Mouse (Mus musculus) cortical plate, adult 2 months (tissue): ENCODE results near the gene Nutf2-ps1. TPM values are rescaled to one million over a fixed set of nuclear protein-coding genes. Genes with fewer than 3 reads are reported as not detected.
"Not testable (repeated sequence)": the region's sequence is repeated elsewhere in the genome, so short reads cannot be mapped to it uniquely, and the experiment has no call there.

Experiments used
- H3K27ac ChIP-seq: fragments of 200-500 bp; 2 replicates; pipeline ENCODE4 v1.5.1; 2012; ENCODE audit warnings: low read length, control low read depth, inconsistent platforms; ENCODE audit not compliant: insufficient read depth
- H3K4me1 ChIP-seq: fragments of 200-500 bp; 2 replicates; pipeline ENCODE4 v1.6.1; 2011; ENCODE audit warnings: low read length; ENCODE audit not compliant: control insufficient read depth, insufficient read depth
- H3K4me3 ChIP-seq: fragments of 200-500 bp; 2 replicates; pipeline ENCODE4 v1.5.1; 2011; ENCODE audit warnings: mild to moderate bottlenecking, low read length, control low read depth; ENCODE audit not compliant: insufficient read depth
- CTCF ChIP-seq: fragments of 200-500 bp; IDR thresholded peaks from 2 replicates; pipeline ENCODE4 v1.5.1; 2011; ENCODE audit warnings: mild to moderate bottlenecking, control low read depth, low read length; ENCODE audit not compliant: insufficient read depth; ENCODE audit errors: extremely low read depth
- POLR2A ChIP-seq: fragments of 200-500 bp; IDR thresholded peaks from 2 replicates; pipeline ENCODE4 v1.6.1; 2011; ENCODE audit warnings: mild to moderate bottlenecking, low read length, control low read depth; ENCODE audit not compliant: insufficient read depth; ENCODE audit errors: extremely low read depth
- polyA plus RNA-seq: library from polyadenylated mRNA; depleted of rRNA; stranded (reverse); fragments of >200 nt; gene quantifications from 2 replicates; pipeline ENCODE4 v1.2.3, GENCODE M21; 2012; rRNA removed

The Nutf2-ps1 gene
- 24.4 and 26.5 TPM in 2 replicates for polyA plus RNA-seq

DNA sequence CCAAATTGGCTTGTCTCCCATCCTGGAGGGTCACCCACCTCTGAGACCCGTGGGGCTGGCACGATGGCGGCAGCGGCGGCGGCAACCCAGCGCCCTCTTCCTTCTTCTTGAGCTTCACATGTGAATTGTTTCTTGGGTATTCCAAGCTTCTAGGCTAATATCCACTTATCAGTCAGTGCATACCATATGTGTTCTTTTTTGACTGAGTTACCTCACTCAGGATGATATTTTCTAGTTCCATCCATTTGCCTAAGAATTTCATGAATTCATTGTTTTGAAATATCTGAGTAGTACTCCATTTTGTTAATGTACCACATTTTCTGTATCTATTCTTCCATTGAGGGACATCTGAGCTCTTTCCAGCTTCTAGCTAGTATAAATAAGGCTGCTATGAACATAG, at the start of gene Nutf2-ps1:
Gene Nutf2-ps1 (minus strand): TSS at position 101 of the 400 bp plus-strand sequence.
- H3K4me3 ChIP-seq, H3K27ac ChIP-seq, H3K4me1 ChIP-seq: not testable (repeated sequence)

DNA sequence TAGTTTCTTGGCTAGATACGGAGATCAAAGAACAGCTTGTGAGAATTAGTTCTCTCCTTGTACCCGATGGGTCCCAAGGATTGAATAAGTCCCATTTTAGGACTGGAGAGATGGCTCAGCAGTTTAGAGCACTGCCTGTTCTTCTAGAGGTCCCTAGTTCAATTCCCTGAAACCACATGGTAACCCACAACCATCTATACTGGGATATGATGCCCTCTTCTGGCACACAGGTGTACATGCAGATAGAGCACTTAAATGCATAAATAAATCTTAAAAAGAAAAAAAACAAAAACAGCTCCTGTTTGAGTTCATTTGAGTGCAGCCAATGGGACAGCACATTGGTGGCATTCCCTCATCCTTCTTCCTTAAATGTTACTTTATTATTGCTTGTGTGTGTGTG, 49.2 kb upstream of the Nutf2-ps1 start:
- Histone ChIP-seq H3K4me3 (no peak overlapping the region), H3K4me1 (no peaks in the 10 kb centered on the region), H3K27ac (no peak overlapping the region)
- TF ChIP-seq CTCF (no peak), POLR2A (no peak)

GRCm38 (mm10) chr19:53621681-53622080, 32.8 kb upstream of the Nutf2-ps1 start:
- no peak overlapping the region for H3K4me3 ChIP-seq
- no peak overlapping the region for H3K27ac ChIP-seq

DNA sequence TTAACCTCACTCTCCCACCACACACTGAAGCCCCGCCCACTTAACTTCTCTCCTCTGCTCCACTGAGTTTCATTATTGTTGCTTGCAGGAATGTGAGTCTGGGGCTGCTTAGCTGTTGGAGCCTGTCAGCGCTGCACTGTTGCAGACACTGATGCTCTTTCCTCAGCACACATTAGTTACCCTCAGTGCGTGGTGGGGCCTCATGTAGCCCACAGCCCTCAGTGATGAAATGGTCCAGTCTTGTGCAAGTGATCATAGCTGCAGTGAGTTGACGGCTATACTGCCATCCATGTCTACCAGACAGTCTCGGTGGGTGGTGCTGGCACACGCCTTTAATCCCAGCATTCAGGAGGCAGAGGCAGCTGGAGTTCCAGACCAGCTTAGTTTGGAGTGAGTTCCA, 20.1 kb upstream of the Nutf2-ps1 start:
- H3K27ac ChIP-seq = no peak overlapping the region

More at GRCm38 (mm10) chr19:53621681-53622080, 32.8 kb upstream of the Nutf2-ps1 start:
- TF ChIP-seq CTCF (no peak), POLR2A (no peak)
- no peaks in the 10 kb centered on the region for H3K4me1 ChIP-seq

GRCm38 (mm10) chr19:53601363-53601655, 12.4 kb upstream of the Nutf2-ps1 start:
- H3K4me1 ChIP-seq = peaks cover 3% of the 10 kb centered on the region; the same call in 1 of the 2 replicates
- no peak overlapping the region for H3K27ac ChIP-seq
- peak overlapping the region; percentile 75 for H3K4me3 ChIP-seq
- TF ChIP-seq POLR2A (no peak), CTCF (no peak)

More for the DNA sequence above, 20.1 kb upstream of the Nutf2-ps1 start:
- Histone ChIP-seq H3K4me3 (no peak overlapping the region), H3K4me1 (peaks cover 3% of the 10 kb centered on the region)
- TF ChIP-seq CTCF (no peak), POLR2A (no peak)

GRCm38 (mm10) chr19:53600549-53601362, 11.9 kb upstream of the Nutf2-ps1 start:
- TF ChIP-seq POLR2A (no peak), CTCF (no peak)
- peak overlapping the region; percentile 75 for H3K4me3 ChIP-seq
- H3K4me1 ChIP-seq = peaks cover 3% of the 10 kb centered on the region; the same call in 1 of the 2 replicates
- H3K27ac ChIP-seq = peak overlapping the region; percentile 87; the same call in 1 of the 2 replicates

DNA sequence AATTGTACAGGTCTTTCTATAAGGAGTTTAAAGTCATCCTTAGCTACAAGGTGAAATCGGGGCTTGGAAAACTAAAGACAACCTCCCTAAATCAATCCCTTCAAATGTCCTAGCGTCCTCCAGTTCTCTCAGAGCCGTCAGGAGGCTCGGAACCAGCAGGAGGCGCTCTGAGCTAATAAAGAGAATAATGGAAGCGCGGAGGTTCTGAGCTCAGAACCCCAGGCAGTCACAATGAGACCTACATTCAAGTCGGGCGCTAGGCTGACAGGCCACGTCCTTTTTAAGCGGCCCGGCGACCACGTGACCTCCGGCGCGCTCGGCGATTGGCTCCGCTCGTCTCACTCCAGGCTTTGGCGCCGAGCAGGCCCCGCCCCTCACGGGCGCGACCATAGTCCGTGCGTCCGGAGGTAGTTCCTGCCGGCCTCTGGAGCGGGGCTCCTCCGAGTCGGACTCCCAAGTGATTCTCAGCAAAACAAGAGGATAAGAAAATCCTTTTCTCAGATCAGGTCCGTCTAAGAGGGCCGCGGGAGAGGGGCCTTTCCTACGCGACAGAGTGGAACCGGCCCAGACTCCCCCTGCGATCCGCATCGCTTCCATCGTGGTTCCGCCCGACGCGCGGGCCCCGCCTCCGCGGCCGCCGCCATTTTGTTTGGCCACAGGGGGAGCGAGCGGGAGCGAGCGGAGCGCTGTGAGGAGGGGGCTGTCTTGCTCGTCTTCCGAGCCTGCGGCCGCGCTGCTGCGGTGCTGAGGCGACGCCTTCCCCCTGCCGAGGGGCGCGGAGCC, 11.1 kb upstream of the Nutf2-ps1 start, which contains the start of gene Smc3:
Gene Smc3 (plus strand): TSS at position 642 of the 783 bp plus-strand sequence.
- Histone ChIP-seq H3K4me3 (peak within 1 kb of the TSS; percentile 75), H3K4me1 (peaks cover 3% of the 10 kb centered on the region; the same call in 1 of the 2 replicates), H3K27ac (peak within 1 kb of the TSS; percentile 97)
- TF ChIP-seq POLR2A (peak; percentile 100), CTCF (peak; percentile 83)

DNA sequence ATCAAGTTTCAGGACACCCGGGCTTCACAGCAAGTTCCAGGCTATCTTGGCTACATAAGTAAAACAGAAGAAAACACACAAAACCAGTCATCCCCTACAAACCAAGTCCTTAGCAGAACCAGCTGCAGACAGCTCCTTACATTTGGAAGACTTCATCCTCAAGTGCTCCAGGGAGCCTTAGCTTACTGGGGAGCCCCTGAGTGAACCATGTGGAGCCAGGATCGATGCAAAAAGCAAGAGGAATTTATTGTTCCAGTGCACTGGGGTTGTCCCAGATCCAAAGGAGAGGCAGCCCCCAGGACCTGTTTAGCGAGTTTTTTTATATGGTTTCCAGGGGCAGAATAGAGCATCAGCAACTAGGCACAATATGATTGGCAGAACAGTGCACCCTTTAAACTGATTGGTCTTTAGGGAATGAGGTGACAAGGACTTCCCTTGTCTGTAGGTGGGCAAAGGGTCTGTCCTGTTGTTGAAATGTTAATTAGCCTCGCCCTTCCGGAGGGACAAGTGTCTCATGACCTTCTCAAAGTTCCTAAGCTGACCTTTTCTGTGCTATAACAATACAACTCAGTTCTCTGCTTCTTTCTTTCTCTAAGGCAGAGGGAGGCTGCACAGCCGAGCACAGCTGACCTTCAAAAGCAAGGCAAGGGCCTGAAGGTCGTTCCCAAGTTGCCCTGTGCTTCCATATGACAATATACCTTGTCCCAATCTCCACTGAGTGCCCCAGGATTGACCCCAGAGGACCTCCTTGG, 8.0 kb upstream of the Nutf2-ps1 start:
- Histone ChIP-seq H3K4me3 (no peak overlapping the region), H3K4me1 (no peaks in the 10 kb centered on the region), H3K27ac (no peak overlapping the region)
- TF ChIP-seq POLR2A (no peak), CTCF (no peak)

DNA sequence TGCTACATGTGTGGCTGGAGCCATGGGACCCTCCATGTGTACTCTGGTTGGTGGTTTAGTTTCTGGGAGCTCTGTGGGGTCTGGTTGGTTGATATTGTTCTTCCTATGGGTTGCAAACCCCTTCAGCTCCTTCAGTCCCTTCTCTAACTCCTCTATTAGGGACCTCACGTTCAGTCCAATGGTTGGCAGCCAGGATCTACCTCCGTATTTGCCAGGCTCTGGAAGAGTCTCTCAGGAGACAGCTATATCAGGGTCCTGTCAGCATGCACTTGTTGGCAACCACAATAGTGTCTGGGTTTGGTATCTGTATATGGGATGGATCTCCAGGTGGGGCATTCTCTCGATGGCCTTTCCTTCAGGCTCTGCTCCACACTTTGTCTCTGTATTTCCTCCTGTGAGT, 1.2 kb downstream of the Nutf2-ps1 start:
- not testable (repeated sequence) for H3K4me1 ChIP-seq, H3K4me3 ChIP-seq, H3K27ac ChIP-seq

GRCm38 (mm10) chr19:53580271-53580670, 8.6 kb downstream of the Nutf2-ps1 start:
- H3K27ac ChIP-seq, H3K4me1 ChIP-seq, H3K4me3 ChIP-seq: not testable (repeated sequence)
